Mouse (Mus musculus) liver, postnatal 0 days (tissue): Measurements from ENCODE around the gene Wdr70.

Source experiments
- CTCF ChIP-seq: sonication (generic); IDR thresholded peaks from 2 replicates; pipeline ENCODE4 v1.5.1; 2016; ENCODE audit warnings: antibody characterized with exemption, low read depth
- EP300 ChIP-seq: IDR thresholded peaks from 2 replicates; pipeline ENCODE4 v1.6.1; 2016; ENCODE audit warnings: antibody characterized with exemption, low read depth, mild to moderate bottlenecking

DNA sequence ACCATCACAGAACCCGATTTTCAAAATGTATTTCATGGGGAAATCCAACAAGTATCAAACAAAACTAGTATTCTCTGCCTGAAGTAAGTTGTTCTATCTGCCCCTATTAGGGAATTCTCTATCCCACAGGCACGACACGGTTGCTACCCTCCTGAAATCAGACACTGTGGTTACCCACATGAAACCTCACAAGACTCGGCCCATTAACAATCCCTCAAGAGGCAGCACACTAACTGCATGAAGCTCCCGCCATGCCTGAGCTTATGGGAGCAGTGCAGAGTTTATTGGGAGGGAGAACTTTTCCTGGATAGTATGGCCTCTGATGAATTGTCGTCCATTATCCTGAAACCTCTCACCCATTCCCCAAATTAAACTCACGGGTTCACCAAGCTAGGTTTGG lies 67.8 kb downstream of the Wdr70 start:
- TF ChIP-seq CTCF (no peak), EP300 (no peak)
